ENCODE assay signal across 23 mouse cellular contexts in genomic region chr8:48733057-48733456, GRCm38 (mm10).
DNase-seq lines count a peak whose midpoint lies in the region; ATAC-seq and TF ChIP-seq lines count a peak whose summit lies in the region.
"Had no signal": no experiment of that assay in that cellular context is flagged by ENCODE, and none has a peak within 500 bp of the region (broad histone marks: within the 10 kb centered on the region; RNA-seq: fewer than 3 reads in every experiment).

No protein-coding gene starts in this region.

- peaks cover 2% of the 10 kb centered on the region; the same call in 1 of the 2 replicates for H3K4me1 ChIP-seq in kidney, adult 2 months (ENCODE audit: control insufficient read depth, insufficient read depth, low read length)
- no peaks in the 10 kb centered on the region for H3K4me1 ChIP-seq in liver, embryonic 11.5 days (replicated peaks; ENCODE audit: control insufficient read depth, insufficient read depth, low read length)
- no peaks in the 10 kb centered on the region; the same call in 1 of the 2 replicates for H3K4me1 ChIP-seq in liver, embryonic 15.5 days (replicated peaks)
- H3K4me1 ChIP-seq: embryonic facial prominence, embryonic 15.5 days; heart, embryonic 15.5 days had no signal

- intact Hi-C loops in left cerebral cortex, adult 2 months (cut with DNase I): no loop called here

- H3K36me3 ChIP-seq in kidney, adult 2 months (ENCODE audit: control insufficient read depth, insufficient read depth, low read length): no peaks in the 10 kb centered on the region
- H3K36me3 ChIP-seq in liver, embryonic 11.5 days (ENCODE audit: control insufficient read depth, insufficient read depth, low read length): no peaks in the 10 kb centered on the region
- H3K36me3 ChIP-seq in liver, embryonic 15.5 days (replicated peaks): no peaks in the 10 kb centered on the region
- H3K36me3 ChIP-seq: embryonic facial prominence, embryonic 15.5 days; forebrain, embryonic 10.5 days; heart, embryonic 15.5 days; hindbrain, embryonic 10.5 days had no signal

- H3K9ac ChIP-seq in liver, embryonic 11.5 days (ENCODE audit: low read depth, low read length): no peak overlapping the region
- H3K9ac ChIP-seq in liver, embryonic 15.5 days: no peak overlapping the region
- H3K9ac ChIP-seq: embryonic facial prominence, embryonic 15.5 days; heart, embryonic 15.5 days; hindbrain, embryonic 14.5 days had no signal

- no peak overlapping the region for H3K4me3 ChIP-seq in kidney, adult 2 months (ENCODE audit: insufficient read depth, low read depth, low read length)
- no peak overlapping the region for H3K4me3 ChIP-seq in liver, embryonic 11.5 days (ENCODE audit: low read depth, low read length)
- no peak overlapping the region for H3K4me3 ChIP-seq in liver, embryonic 15.5 days (replicated peaks)
- no peak overlapping the region for H3K4me3 ChIP-seq in left cerebral cortex, adult 2 months
- H3K4me3 ChIP-seq: embryonic facial prominence, embryonic 15.5 days; erythroblast, embryonic 14.5 days; forebrain, embryonic 10.5 days; gastrocnemius, adult 2 months; heart, adult 2 months; heart, embryonic 15.5 days; hindbrain, embryonic 10.5 days had no signal

- ATAC-seq in liver, embryonic 11.5 days (replicated peaks; ENCODE audit: low FRiP score): peak; percentile 69; the same call in 1 of the 2 replicates
- peak; percentile 63 for ATAC-seq in liver, embryonic 15.5 days (ENCODE audit: insufficient read depth)
- ATAC-seq: forebrain, embryonic 14.5 days had no signal

- no peak for TF ChIP-seq POLR2A in kidney, adult 2 months (IDR thresholded peaks at IDR 0.05; ENCODE audit: low read depth, low read length)

- H3K27me3 ChIP-seq in kidney, adult 2 months (replicated peaks; ENCODE audit: control insufficient read depth, insufficient read depth, low read length): no peaks in the 10 kb centered on the region
- H3K27me3 ChIP-seq in liver, embryonic 11.5 days (replicated peaks; ENCODE audit: control insufficient read depth, insufficient read depth, low read length): no peaks in the 10 kb centered on the region
- H3K27me3 ChIP-seq in liver, embryonic 15.5 days: no peaks in the 10 kb centered on the region
- H3K27me3 ChIP-seq: CH12.LX; embryonic facial prominence, embryonic 15.5 days had no signal

- H3K9me3 ChIP-seq in liver, embryonic 11.5 days (ENCODE audit: control insufficient read depth, low read length): no peaks in the 10 kb centered on the region
- no peaks in the 10 kb centered on the region for H3K9me3 ChIP-seq in liver, embryonic 15.5 days (replicated peaks)
- H3K9me3 ChIP-seq: embryonic facial prominence, embryonic 15.5 days; forebrain, embryonic 10.5 days; heart, embryonic 15.5 days; hindbrain, embryonic 10.5 days had no signal

- 45% methylated on average over 4 of the region's 4 CpGs for WGBS in kidney, adult 2 months
- 71% methylated on average over 4 of the region's 4 CpGs for WGBS in liver, embryonic 11.5 days
- 49% methylated on average over 4 of the region's 4 CpGs for WGBS in liver, embryonic 15.5 days (ENCODE audit: insufficient replicate concordance)

- peak; percentile 24 for DNase-seq in kidney, adult 2 months
- DNase-seq in kidney, adult 18-20 months: no peak
- peak; percentile 9 for DNase-seq in liver
- no peak for DNase-seq in liver, embryonic 11.5 days (ENCODE audit: low spot score)
- DNase-seq in adrenal gland, postnatal 14 days: no peak
- no peak for DNase-seq in left cerebral cortex, adult 2 months (ENCODE audit: extremely low spot score in 1 of 2, low spot score in 2 of 2)
- no peak for DNase-seq in layer of hippocampus, postnatal 14 days (ENCODE audit: low spot score in 2 of 2)
- DNase-seq: cerebellum, adult 2 months; cerebellum, postnatal 10 days; embryo, embryonic 11 days; gastrocnemius, adult 2 months; gastrocnemius, postnatal 36 days; heart, adult 2 months had no signal

- H3K4me2 ChIP-seq in liver, embryonic 11.5 days: no peak overlapping the region
- H3K4me2 ChIP-seq in liver, embryonic 15.5 days: no peak overlapping the region
- H3K4me2 ChIP-seq: embryonic facial prominence, embryonic 15.5 days; heart, embryonic 11.5 days; heart, embryonic 15.5 days; hindbrain, embryonic 14.5 days had no signal

- no peak for TF ChIP-seq CTCF in kidney, adult 2 months (conservative IDR thresholded peaks at IDR 0.05; ENCODE audit: insufficient read depth, insufficient read length, low read depth, low read length)
- no peak for TF ChIP-seq CTCF in left cerebral cortex, adult 2 months (IDR thresholded peaks at IDR 0.05)

- H3K27ac ChIP-seq in kidney, adult 2 months (ENCODE audit: insufficient read depth, low read depth, low read length): no peak overlapping the region
- H3K27ac ChIP-seq in liver, embryonic 11.5 days (ENCODE audit: low read depth, low read length): no peak overlapping the region
- H3K27ac ChIP-seq in liver, embryonic 15.5 days (replicated peaks): peak overlapping the region; percentile 49
- no peak overlapping the region for H3K27ac ChIP-seq in left cerebral cortex, adult 2 months
- H3K27ac ChIP-seq: embryonic facial prominence, embryonic 15.5 days; forebrain, embryonic 10.5 days; gastrocnemius, adult 2 months; heart, adult 2 months; heart, embryonic 15.5 days; hindbrain, embryonic 10.5 days; hindbrain, embryonic 14.5 days had no signal

Comparison
In these comparisons a context has a peak if more than half of its experiments do, and no peak if none do; other contexts are left out.
1. DNase-seq: peak in kidney, adult 2 months (single experiment) and liver (single experiment); none in kidney, adult 18-20 months (single experiment), liver, embryonic 11.5 days (single experiment), adrenal gland, postnatal 14 days (single experiment), left cerebral cortex, adult 2 months (0 of 2) and layer of hippocampus, postnatal 14 days (0 of 2).